Mouse (Mus musculus) MEL-GATA-1-ER (cell line): ENCODE measurements at regions not wholly inside any gene's neighbourhood (a gene's known extent, or its start where the extent isn't known, plus 50 kb on each side); places are given as distances from the start of the nearest gene placed in this dataset.

ENCODE experiments used
- DNase-seq: peaks from one replicate; pipeline ENCODE4 v3.0.0-alpha.2; 2012; ENCODE audit warnings: low read depth; ENCODE audit errors: extremely low read depth

GRCm38 (mm10) chr14:104008538-104008937 is 164.3 kb upstream of the Ednrb start:
- no peak for DNase-seq

DNA sequence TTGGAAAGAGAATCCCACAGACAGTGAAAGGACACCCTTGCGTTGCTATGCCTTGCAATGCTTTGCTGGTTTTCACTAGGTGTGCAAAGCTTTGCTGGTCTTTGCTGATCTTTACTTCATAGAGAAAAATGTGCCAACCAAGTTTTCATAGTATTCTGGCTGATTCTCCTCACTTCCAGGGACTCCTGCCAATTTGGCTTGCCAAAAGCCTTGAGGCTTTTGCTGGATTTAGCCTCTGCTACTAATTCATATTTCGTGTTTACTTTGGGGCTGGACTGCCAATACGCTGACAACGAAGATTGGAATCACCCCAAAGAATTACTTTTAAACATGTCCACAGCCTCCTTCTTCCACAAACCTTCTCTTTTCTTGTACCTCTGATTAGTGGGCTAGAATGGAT is 162.2 kb upstream of the Ednrb start:
- DNase-seq = no peak

DNA sequence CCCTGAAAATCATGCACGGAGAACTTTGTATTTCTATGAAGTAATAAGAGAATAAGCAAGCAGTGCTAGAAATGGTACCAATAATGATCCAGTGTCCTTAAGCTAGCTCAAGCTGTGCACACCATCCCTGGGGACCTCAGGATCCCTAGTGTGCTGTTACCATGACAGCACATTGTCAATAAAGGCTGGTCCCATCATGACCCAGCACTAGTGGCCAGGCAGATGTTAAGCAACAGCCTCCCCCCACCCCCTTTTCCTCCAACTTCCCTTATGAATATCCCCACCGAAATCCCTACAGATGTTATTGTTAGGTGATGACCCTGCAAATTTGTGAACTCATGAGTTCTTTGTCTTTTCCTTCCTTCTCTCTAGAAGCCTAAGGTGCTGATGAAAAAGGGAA is 160.9 kb upstream of the Ednrb start:
- DNase-seq = no peak

DNA sequence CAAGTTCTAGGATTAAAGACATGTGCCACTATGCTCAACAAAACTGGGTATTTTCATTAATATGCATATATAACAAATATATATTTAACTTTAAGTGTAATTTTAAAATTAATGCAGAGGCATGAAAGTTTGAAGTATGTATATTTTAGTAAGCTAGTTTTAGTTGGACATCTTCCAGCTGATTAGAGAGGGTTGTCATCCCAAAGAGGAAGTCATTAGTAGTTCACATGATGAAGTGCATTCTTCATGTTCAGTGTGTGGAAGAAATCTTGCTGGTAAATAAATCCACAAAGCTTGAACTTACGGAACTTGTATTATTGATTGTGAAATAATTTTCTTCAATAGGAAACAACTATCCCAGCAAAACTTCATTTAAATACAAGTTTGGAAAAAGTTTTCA is 158.2 kb upstream of the Ednrb start:
- DNase-seq = no peak

DNA sequence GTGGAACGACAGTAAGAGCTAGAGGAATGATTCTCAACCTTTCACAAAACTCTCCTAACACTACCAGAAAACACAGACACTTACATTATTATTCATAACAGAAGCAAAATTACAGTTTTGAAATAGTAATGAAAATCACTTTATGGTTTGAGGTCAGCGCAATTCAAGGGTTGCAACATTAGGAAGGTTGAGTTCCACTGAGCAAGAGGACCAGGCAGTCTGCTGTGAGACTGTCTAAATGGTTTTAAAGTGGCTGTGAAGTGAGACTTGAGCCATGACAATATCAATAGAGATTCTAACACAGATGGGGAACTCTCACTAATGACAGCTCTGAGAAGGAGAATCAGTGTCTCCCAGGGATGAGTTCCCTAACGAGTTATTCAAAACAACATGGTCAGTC is 146.2 kb upstream of the Ednrb start:
- no peak for DNase-seq

DNA sequence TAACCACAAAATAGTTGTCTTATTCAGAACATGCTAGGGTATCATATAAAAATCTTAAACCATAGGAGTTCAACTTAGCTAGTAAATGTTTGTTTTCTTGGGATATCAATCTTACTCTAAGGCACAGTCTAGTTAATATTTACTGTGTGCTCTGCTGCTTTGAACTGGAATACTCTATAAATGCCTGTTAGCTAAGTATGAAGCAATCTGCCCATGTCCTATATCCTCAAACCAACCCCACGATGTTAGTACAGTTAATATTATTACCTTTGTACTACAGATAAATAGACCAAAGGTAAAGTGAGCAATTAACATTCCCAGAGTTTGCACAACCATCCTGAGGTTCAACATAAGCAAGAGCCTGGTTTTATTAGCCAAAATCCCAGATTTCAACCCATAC is 145.7 kb upstream of the Ednrb start:
- no peak for DNase-seq

GRCm38 (mm10) chr14:103987266-103987665 is 143.1 kb upstream of the Ednrb start:
- DNase-seq = no peak

DNA sequence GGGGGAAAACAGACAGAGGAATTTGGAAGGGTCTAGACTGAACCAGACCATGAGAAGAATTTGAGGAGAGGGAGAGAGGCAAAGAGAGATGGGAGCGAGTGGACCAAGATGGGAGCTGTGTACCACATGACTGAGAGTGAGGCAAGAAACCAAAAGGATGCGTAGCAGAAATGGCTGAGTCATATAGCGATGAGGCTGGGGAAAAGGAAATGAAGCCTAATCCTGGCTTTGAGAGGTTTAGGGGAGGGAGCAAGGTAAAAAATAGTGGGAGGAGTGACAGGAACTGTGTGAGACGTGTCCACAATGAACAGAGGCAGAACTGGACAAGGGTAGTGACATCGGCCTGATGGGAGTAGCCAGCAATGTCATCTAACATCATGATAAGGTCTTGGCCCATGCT is 140.1 kb upstream of the Ednrb start:
- no peak for DNase-seq

GRCm38 (mm10) chr14:103978808-103979207 is 134.6 kb upstream of the Ednrb start:
- DNase-seq = no peak

DNA sequence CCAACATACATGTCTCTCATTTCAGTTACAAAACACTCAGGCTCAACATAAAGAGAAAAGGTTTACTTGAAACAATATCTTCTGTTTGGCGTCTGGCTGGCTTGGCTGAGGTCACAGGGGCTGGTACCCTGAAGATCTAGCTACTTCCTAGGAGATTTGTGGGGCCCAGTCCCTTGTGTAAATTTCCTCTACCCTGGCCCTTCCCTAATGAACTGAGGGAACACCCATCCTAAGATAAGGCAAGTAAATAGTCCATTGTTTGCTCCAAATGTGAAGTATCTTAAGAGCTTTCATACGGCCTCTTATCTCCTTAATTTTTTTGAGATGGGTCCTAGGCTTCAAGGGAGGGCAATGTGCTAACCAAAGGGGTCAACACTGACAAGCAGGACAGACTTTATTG is 133.6 kb upstream of the Ednrb start:
- no peak for DNase-seq

DNA sequence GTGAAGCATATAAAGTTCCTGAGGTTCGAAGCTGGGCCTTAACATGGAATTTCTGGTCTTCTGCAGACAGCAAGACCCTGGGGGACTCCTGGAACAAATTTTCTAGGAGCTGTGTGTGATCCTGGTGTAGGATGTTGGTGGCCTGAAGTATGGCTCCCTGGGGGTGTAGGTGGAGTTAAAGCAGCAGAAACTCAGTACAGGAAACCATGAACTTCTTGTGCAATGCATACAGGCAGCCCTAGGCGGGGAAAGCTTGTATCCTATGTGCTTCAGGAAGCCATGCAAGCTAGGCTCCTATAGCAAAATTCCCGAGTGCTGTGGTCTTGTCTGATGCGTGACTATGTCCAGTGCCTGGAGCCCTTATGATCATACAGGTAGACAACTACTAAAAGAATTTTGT is 129.8 kb upstream of the Ednrb start:
- no peak for DNase-seq

DNA sequence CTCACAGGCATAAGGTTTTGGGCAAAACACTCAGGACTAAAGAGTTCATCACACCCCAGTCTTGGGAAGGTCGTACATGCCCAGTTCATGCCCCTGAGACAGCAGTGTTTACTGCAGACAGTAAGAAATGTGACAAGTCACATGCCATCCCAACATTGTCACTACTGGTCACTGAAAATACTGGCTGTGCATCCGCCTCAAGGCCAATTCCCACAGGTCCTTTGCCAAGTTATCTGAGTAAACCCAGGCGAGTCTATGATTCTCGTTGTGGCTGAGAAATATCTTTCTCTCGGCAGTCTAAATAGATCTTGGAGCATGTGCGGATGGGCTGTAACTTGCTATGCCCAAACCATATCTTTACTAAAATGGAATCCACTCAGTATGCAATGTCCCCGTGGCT is 128.9 kb upstream of the Ednrb start:
- no peak for DNase-seq

- no peak for DNase-seq
These were observed 125.1 kb upstream of the Ednrb start for GRCm38 (mm10) chr14:103969305-103969704.

- no peak for DNase-seq
These were observed 122.1 kb upstream of the Ednrb start for GRCm38 (mm10) chr14:103966293-103966692.

- no peak for DNase-seq
These were observed 118.2 kb upstream of the Ednrb start for GRCm38 (mm10) chr14:103962303-103962881.

DNA sequence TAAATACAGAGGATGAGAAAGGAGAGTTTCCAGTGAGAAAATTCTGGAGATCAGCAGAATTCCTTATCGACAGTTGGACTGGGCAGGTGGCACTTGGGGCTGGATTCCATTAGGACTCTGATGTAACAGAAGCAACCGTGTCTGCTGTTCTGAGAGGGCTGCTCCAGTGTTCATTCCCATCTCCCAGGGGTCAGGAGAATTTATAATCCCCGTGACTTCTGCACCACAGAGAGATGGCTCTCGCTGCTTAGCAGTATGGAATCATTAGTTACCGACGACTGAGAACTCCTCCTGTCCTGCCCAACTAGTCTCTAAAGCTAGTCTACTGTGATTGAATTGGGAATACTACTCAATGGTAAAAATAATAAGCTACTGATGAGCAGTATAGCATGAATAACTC is 107.7 kb upstream of the Ednrb start:
- no peak for DNase-seq

- no peak for DNase-seq
These were observed 105.7 kb upstream of the Ednrb start for GRCm38 (mm10) chr14:103949950-103950349.

- DNase-seq = no peak
These were observed 104.0 kb upstream of the Ednrb start for GRCm38 (mm10) chr14:103948026-103948777.

- DNase-seq = no peak
These were observed 101.6 kb upstream of the Ednrb start for GRCm38 (mm10) chr14:103945753-103946152.

GRCm38 (mm10) chr14:103939867-103940266 is 95.7 kb upstream of the Ednrb start:
- no peak for DNase-seq

- DNase-seq = no peak
These were observed 94.7 kb upstream of the Ednrb start for GRCm38 (mm10) chr14:103938937-103939336.

GRCm38 (mm10) chr14:103938201-103938600 is 94.0 kb upstream of the Ednrb start:
- DNase-seq = no peak

- DNase-seq = no peak
These were observed 93.5 kb upstream of the Ednrb start for GRCm38 (mm10) chr14:103937700-103938099.
